Mouse (Mus musculus): ENCODE measurements around the gene Npas3.

GRCm38 (mm10) chr12:53697645-53698044, 449.2 kb downstream of the Npas3 start:
- TF ChIP-seq USF1 (IDR thresholded peaks at IDR 0.05; ENCODE audit: low read depth) = no peak
- TF ChIP-seq CTCF (IDR thresholded peaks at IDR 0.05; ENCODE audit: control insufficient read depth, insufficient read depth, insufficient read length) = no peak
- no peak for TF ChIP-seq MAX (IDR thresholded peaks at IDR 0.05)
- no peak for TF ChIP-seq MYOG (IDR thresholded peaks at IDR 0.05; ENCODE audit: control insufficient read depth, extremely low read depth, insufficient read length)
- TF ChIP-seq MYOD1 (IDR thresholded peaks at IDR 0.05; ENCODE audit: control insufficient read depth, insufficient read length, low read depth) = no peak
- TF ChIP-seq CEBPB (IDR thresholded peaks at IDR 0.05; ENCODE audit: low read depth) = no peak
- no peak for TF ChIP-seq FOSL1 (IDR thresholded peaks at IDR 0.05; ENCODE audit: insufficient read depth, low read length, poor library complexity, severe bottlenecking)

Measured in C2C12 (cell line).